Mouse (Mus musculus): Measurements from ENCODE around the gene Uhrf1bp1l. TPM values are rescaled to one million over a fixed set of nuclear protein-coding genes. Genes with fewer than 3 reads are reported as not detected.

Uhrf1bp1l gene
- polyA plus RNA-seq, 1 experiment from 2014 or later: 28.9 TPM

- no peak for ATAC-seq (ENCODE audit: low FRiP score)
- Histone ChIP-seq H3K9me3 (replicated peaks) (no peaks in the 10 kb centered on the region), H3K27ac (replicated peaks) (no peak overlapping the region), H3K36me3 (peaks cover 11% of the 10 kb centered on the region), H3K27me3 (replicated peaks) (no peaks in the 10 kb centered on the region), H3K4me2 (no peak overlapping the region), H3K4me1 (no peaks in the 10 kb centered on the region), H3K9ac (replicated peaks) (no peak overlapping the region), H3K4me3 (replicated peaks) (no peak overlapping the region)
- 94% methylated on average over 6 of the region's 6 CpGs for WGBS
These were observed 31.2 kb downstream of the Uhrf1bp1l start for GRCm38 (mm10) chr10:89776029-89776428.

- no peaks in the 10 kb centered on the region for H3K4me1 ChIP-seq
- WGBS: 97% methylated on average over 4 of the region's 4 CpGs
- no peak overlapping the region for H3K4me3 ChIP-seq (replicated peaks)
- H3K27me3 ChIP-seq (replicated peaks): no peaks in the 10 kb centered on the region
- H3K36me3 ChIP-seq: peaks cover 11% of the 10 kb centered on the region
- no peak for ATAC-seq (ENCODE audit: low FRiP score)
- no peak overlapping the region for H3K9ac ChIP-seq (replicated peaks)
- no peak overlapping the region for H3K4me2 ChIP-seq
- no peaks in the 10 kb centered on the region for H3K9me3 ChIP-seq (replicated peaks)
- no peak overlapping the region for H3K27ac ChIP-seq (replicated peaks)
These were observed 47.1 kb downstream of the Uhrf1bp1l start for GRCm38 (mm10) chr10:89791870-89792269.

- Histone ChIP-seq H3K27me3 (replicated peaks) (no peaks in the 10 kb centered on the region), H3K4me1 (no peaks in the 10 kb centered on the region), H3K27ac (replicated peaks) (no peak overlapping the region), H3K4me3 (replicated peaks) (no peak overlapping the region), H3K36me3 (peaks cover 11% of the 10 kb centered on the region), H3K9ac (replicated peaks) (no peak overlapping the region), H3K4me2 (no peak overlapping the region), H3K9me3 (replicated peaks) (no peaks in the 10 kb centered on the region)
- 89% methylated on average over 6 of the region's 6 CpGs for WGBS
- ATAC-seq (ENCODE audit: low FRiP score): no peak
These were observed 49.3 kb downstream of the Uhrf1bp1l start for GRCm38 (mm10) chr10:89794121-89794520.

GRCm38 (mm10) chr10:89819146-89819545 lies 74.4 kb downstream of the Uhrf1bp1l start:
- Histone ChIP-seq H3K4me2 (no peak overlapping the region), H3K4me1 (no peaks in the 10 kb centered on the region), H3K4me3 (replicated peaks) (no peak overlapping the region), H3K36me3 (peaks cover 21% of the 10 kb centered on the region), H3K9ac (replicated peaks) (no peak overlapping the region), H3K27ac (replicated peaks) (no peak overlapping the region), H3K9me3 (replicated peaks) (no peaks in the 10 kb centered on the region), H3K27me3 (replicated peaks) (no peaks in the 10 kb centered on the region)
- ATAC-seq (ENCODE audit: low FRiP score): no peak
- 87% methylated on average over 4 of the region's 4 CpGs for WGBS

GRCm38 (mm10) chr10:89823906-89824305 lies 79.1 kb downstream of the Uhrf1bp1l start:
- H3K36me3 ChIP-seq: no peaks in the 10 kb centered on the region; the same call in 1 of the 2 replicates
- 43% methylated on average over 2 of the region's 2 CpGs for WGBS
- no peaks in the 10 kb centered on the region for H3K4me1 ChIP-seq
- H3K27me3 ChIP-seq (replicated peaks): no peaks in the 10 kb centered on the region
- no peak overlapping the region for H3K4me3 ChIP-seq (replicated peaks)
- no peak overlapping the region for H3K27ac ChIP-seq (replicated peaks)
- no peaks in the 10 kb centered on the region for H3K9me3 ChIP-seq (replicated peaks)
- H3K9ac ChIP-seq (replicated peaks): no peak overlapping the region
- no peak for ATAC-seq (ENCODE audit: low FRiP score)
- H3K4me2 ChIP-seq: no peak overlapping the region

- no peak for ATAC-seq (ENCODE audit: low FRiP score)
- Histone ChIP-seq H3K4me2 (no peak overlapping the region), H3K9me3 (replicated peaks) (no peaks in the 10 kb centered on the region), H3K27ac (replicated peaks) (no peak overlapping the region), H3K4me3 (replicated peaks) (no peak overlapping the region), H3K27me3 (replicated peaks) (no peaks in the 10 kb centered on the region), H3K9ac (replicated peaks) (no peak overlapping the region), H3K4me1 (no peaks in the 10 kb centered on the region), H3K36me3 (no peaks in the 10 kb centered on the region)
- 59% methylated on average over 3 of the region's 3 CpGs for WGBS
These were observed 82.1 kb downstream of the Uhrf1bp1l start for GRCm38 (mm10) chr10:89826896-89827295.

- ATAC-seq (ENCODE audit: low FRiP score): 0 out of 2 replicates have a peak, but pooled peaks have one; percentile 35
- H3K4me3 ChIP-seq (replicated peaks): no peak overlapping the region
- no peaks in the 10 kb centered on the region for H3K36me3 ChIP-seq
- no peaks in the 10 kb centered on the region for H3K4me1 ChIP-seq
- H3K4me2 ChIP-seq: no peak overlapping the region
- no peak overlapping the region for H3K27ac ChIP-seq (replicated peaks)
- no peak overlapping the region for H3K9ac ChIP-seq (replicated peaks)
- WGBS: 80% methylated on average over 4 of the region's 4 CpGs
- no peaks in the 10 kb centered on the region for H3K9me3 ChIP-seq (replicated peaks)
- no peaks in the 10 kb centered on the region for H3K27me3 ChIP-seq (replicated peaks)
These were observed 87.5 kb downstream of the Uhrf1bp1l start for GRCm38 (mm10) chr10:89832334-89832733.

- H3K9me3 ChIP-seq (replicated peaks): no peaks in the 10 kb centered on the region
- H3K9ac ChIP-seq (replicated peaks): no peak overlapping the region
- no peak overlapping the region for H3K27ac ChIP-seq (replicated peaks)
- no peaks in the 10 kb centered on the region for H3K4me1 ChIP-seq
- no peak for ATAC-seq (ENCODE audit: low FRiP score)
- no peak overlapping the region for H3K4me3 ChIP-seq (replicated peaks)
- H3K36me3 ChIP-seq: no peaks in the 10 kb centered on the region
- H3K4me2 ChIP-seq: no peak overlapping the region
- no peaks in the 10 kb centered on the region for H3K27me3 ChIP-seq (replicated peaks)
- WGBS: 86% methylated on average over 10 of the region's 10 CpGs
These were observed 88.4 kb downstream of the Uhrf1bp1l start for GRCm38 (mm10) chr10:89833166-89833565.

- Histone ChIP-seq H3K4me3 (replicated peaks) (no peak overlapping the region), H3K9ac (replicated peaks) (no peak overlapping the region)
These were observed 92.7 kb downstream of the Uhrf1bp1l start for GRCm38 (mm10) chr10:89837476-89837875.

GRCm38 (mm10) chr10:89838834-89839233 lies 94.0 kb downstream of the Uhrf1bp1l start:
- Histone ChIP-seq H3K4me1 (no peaks in the 10 kb centered on the region), H3K9ac (replicated peaks) (no peak overlapping the region), H3K9me3 (replicated peaks) (no peaks in the 10 kb centered on the region), H3K27me3 (replicated peaks) (no peaks in the 10 kb centered on the region), H3K4me2 (no peak overlapping the region), H3K27ac (replicated peaks) (no peak overlapping the region), H3K4me3 (replicated peaks) (no peak overlapping the region), H3K36me3 (no peaks in the 10 kb centered on the region)
- 75% methylated on average over 3 of the region's 3 CpGs for WGBS
- ATAC-seq (ENCODE audit: low FRiP score): no peak

More at GRCm38 (mm10) chr10:89837476-89837875, 92.7 kb downstream of the Uhrf1bp1l start:
- H3K4me2 ChIP-seq: no peak overlapping the region
- H3K36me3 ChIP-seq: no peaks in the 10 kb centered on the region
- no peak overlapping the region for H3K27ac ChIP-seq (replicated peaks)
- no peak for ATAC-seq (ENCODE audit: low FRiP score)
- 45% methylated on average over 3 of the region's 3 CpGs for WGBS
- H3K9me3 ChIP-seq (replicated peaks): no peaks in the 10 kb centered on the region
- no peaks in the 10 kb centered on the region for H3K4me1 ChIP-seq
- no peaks in the 10 kb centered on the region for H3K27me3 ChIP-seq (replicated peaks)

GRCm38 (mm10) chr10:89850951-89851350 lies 106.2 kb downstream of the Uhrf1bp1l start:
- Histone ChIP-seq H3K4me3 (replicated peaks) (no peak overlapping the region), H3K9ac (replicated peaks) (no peak overlapping the region), H3K9me3 (replicated peaks) (no peaks in the 10 kb centered on the region), H3K27me3 (replicated peaks) (no peaks in the 10 kb centered on the region), H3K27ac (replicated peaks) (no peak overlapping the region), H3K36me3 (no peaks in the 10 kb centered on the region), H3K4me1 (no peaks in the 10 kb centered on the region), H3K4me2 (no peak overlapping the region)
- ATAC-seq (ENCODE audit: low FRiP score): no peak
- 98% methylated on average over 6 of the region's 6 CpGs for WGBS

- Histone ChIP-seq H3K27me3 (replicated peaks) (no peaks in the 10 kb centered on the region), H3K27ac (replicated peaks) (no peak overlapping the region), H3K4me1 (0 out of 2 replicates have a peak, but pooled peaks cover 3% of the 10 kb centered on the region), H3K36me3 (no peaks in the 10 kb centered on the region), H3K9me3 (replicated peaks) (no peaks in the 10 kb centered on the region), H3K9ac (replicated peaks) (no peak overlapping the region), H3K4me2 (no peak overlapping the region), H3K4me3 (replicated peaks) (no peak overlapping the region)
- WGBS: 81% methylated on average over 5 of the region's 5 CpGs
- no peak for ATAC-seq (ENCODE audit: low FRiP score)
These were observed 110.6 kb downstream of the Uhrf1bp1l start for GRCm38 (mm10) chr10:89855251-89855875.
